Mouse (Mus musculus): ENCODE measurements at regions not wholly inside any gene's neighbourhood (a gene's known extent, or its start where the extent isn't known, plus 50 kb on each side); places are given as distances from the start of the nearest gene placed in this dataset. TPM values are rescaled to one million over a fixed set of nuclear protein-coding genes. Genes with fewer than 3 reads are reported as not detected.

DNA sequence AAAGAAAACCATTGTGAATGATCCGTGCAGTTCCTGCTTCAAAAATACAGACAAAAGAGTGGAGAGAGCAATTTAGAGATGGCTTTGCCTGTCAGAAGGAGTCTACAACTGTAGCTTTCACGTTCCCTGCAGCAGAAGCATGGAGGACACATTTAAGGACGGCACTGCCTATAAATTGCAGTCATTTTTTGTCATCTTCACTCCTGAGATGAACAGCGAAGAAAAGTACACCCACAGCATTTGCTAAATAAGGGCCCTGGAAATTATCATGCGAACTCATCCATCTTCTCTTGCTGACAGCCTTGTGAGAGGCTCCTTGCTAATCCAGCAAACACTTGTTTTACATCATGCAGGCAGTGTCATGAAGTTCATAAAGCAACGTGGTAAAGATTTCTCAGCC is 302.5 kb downstream of the Tmsb4x start:
- Histone ChIP-seq H3K27me3 (ENCODE audit: control insufficient read depth, insufficient read depth, low read length) (no peaks in the 10 kb centered on the region), H3K9me3 (replicated peaks; ENCODE audit: control insufficient read depth, low read length) (no peaks in the 10 kb centered on the region), H3K4me3 (ENCODE audit: low read depth, low read length) (no peak overlapping the region), H3K36me3 (replicated peaks; ENCODE audit: control insufficient read depth, insufficient read depth, low read depth, low read length) (no peaks in the 10 kb centered on the region), H3K27ac (replicated peaks; ENCODE audit: low read depth, low read length) (no peak overlapping the region), H3K9ac (replicated peaks; ENCODE audit: low read length) (no peak overlapping the region), H3K4me1 (ENCODE audit: control insufficient read depth, insufficient read depth, low read length) (no peaks in the 10 kb centered on the region), H3K4me2 (ENCODE audit: low read depth, low read length) (no peak overlapping the region)
- WGBS, result 72% methylated on average over 6 of the region's 6 CpGs
- DNase-seq (ENCODE audit: low spot score) (no peak), ATAC-seq (replicated peaks; ENCODE audit: insufficient number of reproducible peaks, low FRiP score, low TSS enrichment, low read depth) (no peak)

DNA sequence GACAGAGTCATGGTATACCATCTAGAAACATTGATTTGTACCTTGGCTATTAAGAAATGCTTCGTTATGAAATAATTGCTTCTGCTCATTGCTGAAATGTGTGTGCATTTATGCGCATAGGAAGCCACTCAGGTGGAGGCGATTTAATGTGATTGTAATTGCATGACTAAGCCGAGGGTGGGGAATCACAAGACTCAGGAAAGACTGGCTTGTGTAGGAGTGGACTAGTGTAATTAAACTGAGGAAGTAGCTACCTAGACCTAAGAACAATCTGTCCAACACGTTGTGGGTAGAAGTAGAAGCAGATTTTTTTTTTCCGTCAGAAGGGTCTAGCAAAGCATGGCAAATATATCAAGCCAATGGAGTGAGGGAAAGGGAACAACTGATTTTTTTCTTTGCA is 308.4 kb downstream of the Tmsb4x start:
- Histone ChIP-seq H3K27me3 (ENCODE audit: control insufficient read depth, insufficient read depth, low read length) (no peaks in the 10 kb centered on the region), H3K4me1 (ENCODE audit: control insufficient read depth, insufficient read depth, low read length) (no peaks in the 10 kb centered on the region), H3K4me3 (ENCODE audit: low read depth, low read length) (no peak overlapping the region), H3K9ac (replicated peaks; ENCODE audit: low read length) (no peak overlapping the region), H3K4me2 (ENCODE audit: low read depth, low read length) (no peak overlapping the region), H3K36me3 (replicated peaks; ENCODE audit: control insufficient read depth, insufficient read depth, low read depth, low read length) (no peaks in the 10 kb centered on the region), H3K27ac (replicated peaks; ENCODE audit: low read depth, low read length) (no peak overlapping the region), H3K9me3 (replicated peaks; ENCODE audit: control insufficient read depth, low read length) (no peaks in the 10 kb centered on the region)
- 73% methylated on average over 6 of the region's 6 CpGs for WGBS
- no peak for DNase-seq (ENCODE audit: low spot score)
- ATAC-seq (replicated peaks; ENCODE audit: insufficient number of reproducible peaks, low FRiP score, low TSS enrichment, low read depth), result no peak

DNA sequence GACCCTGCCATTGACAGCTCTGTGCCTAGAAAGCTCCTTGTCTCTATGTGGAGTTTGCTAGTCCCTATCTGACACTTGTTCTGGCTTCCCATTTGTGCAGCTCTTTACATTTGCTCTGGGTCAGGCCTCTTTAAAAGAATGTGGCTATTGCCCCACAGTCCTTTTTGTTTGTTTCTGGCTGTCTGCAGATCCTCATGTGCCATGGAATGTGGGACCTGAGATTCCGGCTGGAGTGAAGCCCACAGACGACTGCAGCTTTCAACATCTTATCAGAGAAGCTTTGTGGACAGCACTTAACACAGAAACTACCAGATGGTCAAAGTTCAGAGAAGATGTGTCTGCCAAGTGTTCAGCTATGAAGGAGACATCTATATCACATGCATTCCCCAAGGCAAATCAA is 309.7 kb upstream of the Egfl6 start:
- Histone ChIP-seq H3K27me3 (ENCODE audit: control insufficient read depth, insufficient read depth, low read length) (no peaks in the 10 kb centered on the region), H3K36me3 (replicated peaks; ENCODE audit: control insufficient read depth, insufficient read depth, low read depth, low read length) (no peaks in the 10 kb centered on the region), H3K4me3 (ENCODE audit: low read depth, low read length) (no peak overlapping the region), H3K4me1 (ENCODE audit: control insufficient read depth, insufficient read depth, low read length) (no peaks in the 10 kb centered on the region), H3K27ac (replicated peaks; ENCODE audit: low read depth, low read length) (no peak overlapping the region), H3K4me2 (ENCODE audit: low read depth, low read length) (no peak overlapping the region), H3K9me3 (replicated peaks; ENCODE audit: control insufficient read depth, low read length) (no peaks in the 10 kb centered on the region), H3K9ac (replicated peaks; ENCODE audit: low read length) (no peak overlapping the region)
- no peak for ATAC-seq (replicated peaks; ENCODE audit: insufficient number of reproducible peaks, low FRiP score, low TSS enrichment, low read depth)
- WGBS, result 71% methylated on average over 2 of the region's 2 CpGs
- no peak for DNase-seq (ENCODE audit: low spot score)

DNA sequence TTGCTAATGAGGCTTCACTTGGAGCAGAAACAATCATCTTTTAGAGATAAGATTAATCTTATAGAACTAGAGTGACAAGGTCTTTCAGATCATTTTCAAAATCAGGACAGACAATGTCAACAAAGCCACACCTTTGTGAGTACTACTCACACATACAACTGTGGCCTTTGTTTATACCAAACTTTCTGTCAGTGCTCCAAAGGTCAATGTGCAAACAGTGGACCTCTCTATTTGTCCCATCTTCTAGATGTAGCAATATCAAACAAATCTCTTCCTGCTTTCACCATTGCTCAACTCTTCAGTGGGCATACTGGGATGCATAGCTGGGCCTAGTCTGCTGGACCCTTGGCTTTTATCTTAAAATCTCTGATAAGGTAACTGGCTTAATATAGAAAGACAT is 300.9 kb upstream of the Egfl6 start:
- Histone ChIP-seq H3K4me3 (ENCODE audit: low read depth, low read length) (no peak overlapping the region), H3K4me1 (ENCODE audit: control insufficient read depth, insufficient read depth, low read length) (no peaks in the 10 kb centered on the region), H3K36me3 (replicated peaks; ENCODE audit: control insufficient read depth, insufficient read depth, low read depth, low read length) (no peaks in the 10 kb centered on the region), H3K9me3 (replicated peaks; ENCODE audit: control insufficient read depth, low read length) (no peaks in the 10 kb centered on the region), H3K27me3 (ENCODE audit: control insufficient read depth, insufficient read depth, low read length) (no peaks in the 10 kb centered on the region), H3K4me2 (ENCODE audit: low read depth, low read length) (no peak overlapping the region), H3K9ac (replicated peaks; ENCODE audit: low read length) (no peak overlapping the region), H3K27ac (replicated peaks; ENCODE audit: low read depth, low read length) (no peak overlapping the region)
- ATAC-seq (replicated peaks; ENCODE audit: insufficient number of reproducible peaks, low FRiP score, low TSS enrichment, low read depth), result no peak
- no peak for DNase-seq (ENCODE audit: low spot score)

DNA sequence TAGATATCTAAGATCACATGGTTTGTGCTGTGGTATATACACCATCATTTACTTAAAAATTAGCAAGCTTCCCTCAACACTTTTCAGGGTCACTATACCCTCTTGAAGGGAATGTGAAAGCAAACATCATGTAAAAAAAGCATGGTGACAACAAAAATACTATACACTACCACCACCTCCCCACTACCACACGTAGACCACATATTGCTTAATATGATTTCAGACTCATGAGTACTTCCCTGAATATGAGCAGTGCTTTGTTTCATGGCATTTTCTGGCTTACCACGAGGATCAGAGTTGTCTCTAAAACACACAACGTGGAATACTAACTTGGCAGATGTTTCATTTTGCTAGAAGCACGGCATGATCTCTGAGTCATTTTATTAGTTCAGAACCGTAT is 284.0 kb upstream of the Egfl6 start:
- no peaks in the 10 kb centered on the region for H3K27me3 ChIP-seq (ENCODE audit: control insufficient read depth, insufficient read depth, low read length)
- H3K4me2 ChIP-seq (ENCODE audit: low read depth, low read length), result no peak overlapping the region
- 85% methylated on average over 5 of the region's 5 CpGs for WGBS

DNA sequence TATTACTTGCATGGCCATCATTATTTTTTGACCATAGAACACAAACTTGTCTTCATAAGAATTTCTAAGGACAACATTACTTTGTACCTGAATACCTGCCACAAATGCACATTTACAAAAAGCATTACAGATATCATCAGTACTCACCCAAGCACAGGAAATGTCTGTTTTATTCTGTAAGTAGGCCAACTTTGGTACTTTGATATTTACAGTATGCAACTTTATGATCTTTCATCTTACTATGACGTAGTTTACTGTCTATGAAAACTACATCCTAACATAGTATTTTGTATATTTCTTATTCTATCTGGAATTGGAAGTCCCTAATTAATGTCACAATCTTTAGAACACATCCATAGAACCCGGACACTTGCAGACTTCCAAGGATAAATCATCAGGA is 282.2 kb upstream of the Egfl6 start:
- no peak overlapping the region for H3K4me3 ChIP-seq (ENCODE audit: low read depth, low read length)
- no peak for ATAC-seq (replicated peaks; ENCODE audit: insufficient number of reproducible peaks, low FRiP score, low TSS enrichment, low read depth)
- H3K27me3 ChIP-seq (ENCODE audit: control insufficient read depth, insufficient read depth, low read length), result no peaks in the 10 kb centered on the region
- no peaks in the 10 kb centered on the region for H3K4me1 ChIP-seq (ENCODE audit: control insufficient read depth, insufficient read depth, low read length)
- 78% methylated on average over 2 of the region's 2 CpGs for WGBS
- H3K27ac ChIP-seq (replicated peaks; ENCODE audit: low read depth, low read length), result no peak overlapping the region
- DNase-seq (ENCODE audit: low spot score), result no peak
- H3K36me3 ChIP-seq (replicated peaks; ENCODE audit: control insufficient read depth, insufficient read depth, low read depth, low read length), result no peaks in the 10 kb centered on the region
- no peak overlapping the region for H3K4me2 ChIP-seq (ENCODE audit: low read depth, low read length)
- no peaks in the 10 kb centered on the region for H3K9me3 ChIP-seq (replicated peaks; ENCODE audit: control insufficient read depth, low read length)
- H3K9ac ChIP-seq (replicated peaks; ENCODE audit: low read length), result no peak overlapping the region

More for the DNA sequence above, 284.0 kb upstream of the Egfl6 start:
- Histone ChIP-seq H3K4me1 (ENCODE audit: control insufficient read depth, insufficient read depth, low read length) (no peaks in the 10 kb centered on the region), H3K4me3 (ENCODE audit: low read depth, low read length) (no peak overlapping the region), H3K9me3 (replicated peaks; ENCODE audit: control insufficient read depth, low read length) (no peaks in the 10 kb centered on the region), H3K36me3 (replicated peaks; ENCODE audit: control insufficient read depth, insufficient read depth, low read depth, low read length) (no peaks in the 10 kb centered on the region), H3K27ac (replicated peaks; ENCODE audit: low read depth, low read length) (no peak overlapping the region), H3K9ac (replicated peaks; ENCODE audit: low read length) (no peak overlapping the region)
- no peak for ATAC-seq (replicated peaks; ENCODE audit: insufficient number of reproducible peaks, low FRiP score, low TSS enrichment, low read depth)
- DNase-seq (ENCODE audit: low spot score), result no peak

Small RNA genes in the stretch of these regions (microRNA-seq; reads per million reads assigned to microRNA genes)
- gene Gm22368 (ENCODE audit: borderline number of aligned reads), result not detected
- not detected for gene Gm44376 (ENCODE audit: borderline number of aligned reads)

Data from embryonic facial prominence, embryonic 11.5 days (tissue).